Mouse (Mus musculus) CH12.LX (cell line): ENCODE data around the gene Ncln. TPM values are rescaled to one million over a fixed set of nuclear protein-coding genes. Genes with fewer than 3 reads are reported as not detected.

Experiments used
- DNase-seq: peaks from one replicate; pipeline ENCODE4 v3.0.0-alpha.2; 2013; ENCODE audit errors: extremely low read depth
- H3K27ac ChIP-seq: 2 replicates; pipeline ENCODE4 v1.5.1; 2012; ENCODE audit warnings: low read depth, mild to moderate bottlenecking, control low read depth, moderate library complexity; ENCODE audit not compliant: insufficient read depth
- H3K27me3 ChIP-seq: replicated peaks from 2 replicates; pipeline ENCODE3; 2012; ENCODE audit warnings: inconsistent platforms
- H3K36me3 ChIP-seq, 2 experiments: replicated peaks in 1 of 2; 2 replicates each; pipeline versions ENCODE3 to v1.6.1; 2012; ENCODE audit warnings: inconsistent platforms in 1 of 2, low read length in 1 of 2, mild to moderate bottlenecking in 1 of 2, mixed read lengths in 1 of 2, moderate library complexity in 1 of 2; ENCODE audit not compliant: control insufficient read depth in 1 of 2, insufficient read depth in 1 of 2
- H3K4me1 ChIP-seq, 2 experiments: 2 replicates each; pipeline ENCODE4 v1.6.1; 2012; ENCODE audit warnings: inconsistent platforms in 1 of 2, moderate library complexity in 1 of 2; ENCODE audit not compliant: insufficient read depth in 2 of 2, control insufficient read depth in 1 of 2
- H3K4me2 ChIP-seq: 2 replicates; pipeline ENCODE4 v1.6.1; 2012; ENCODE audit warnings: low read depth, mild to moderate bottlenecking, control low read depth; ENCODE audit not compliant: poor library complexity, insufficient read depth, severe bottlenecking
- H3K4me3 ChIP-seq, 3 experiments: fragments of 150-350 bp in 1 of 3; sonication (generic) in 1 of 3; replicated peaks in 1 of 3; 2 replicates each; pipeline versions ENCODE3 to v1.5.1; 2011 to 2012; ENCODE audit warnings: low read depth in 2 of 3, low read length in 2 of 3, mild to moderate bottlenecking in 2 of 3, moderate library complexity in 2 of 3, control low read depth in 1 of 3, improper control_type of control experiment in 1 of 3, inconsistent platforms in 1 of 3, mixed read lengths in 1 of 3; ENCODE audit not compliant: poor library complexity in 1 of 3
- H3K79me2 ChIP-seq: replicated peaks from 2 replicates; pipeline ENCODE4 v1.6.1; 2012; ENCODE audit warnings: mild to moderate bottlenecking, moderate library complexity; ENCODE audit not compliant: control insufficient read depth, poor library complexity, insufficient read depth, severe bottlenecking; ENCODE audit errors: extremely low read depth
- H3K9ac ChIP-seq: 2 replicates; pipeline ENCODE4 v1.6.1; 2012; ENCODE audit warnings: low read depth, mild to moderate bottlenecking, control low read depth, moderate library complexity; ENCODE audit not compliant: insufficient read depth
- H3K9me3 ChIP-seq: replicated peaks from 2 replicates; pipeline ENCODE3; 2012; ENCODE audit warnings: low read length, inconsistent platforms, mixed read lengths
- BHLHE40 ChIP-seq: IDR thresholded peaks from 2 replicates; pipeline ENCODE4 v1.6.1; 2011; ENCODE audit warnings: mild to moderate bottlenecking, low read depth, low read length, improper control_type of control experiment
- CHD1 ChIP-seq: IDR thresholded peaks from 2 replicates; pipeline ENCODE4 v1.6.1; 2012; ENCODE audit warnings: low read depth, low read length, improper control_type of control experiment, inconsistent platforms
- CTCF ChIP-seq, 2 experiments: IDR thresholded peaks in 1 of 2; conservative IDR thresholded peaks in 1 of 2; 2 replicates each; pipeline ENCODE4 v1.5.1; 2011 to 2012; ENCODE audit warnings: low read depth in 2 of 2, low read length in 2 of 2, improper control_type of control experiment in 1 of 2, inconsistent platforms in 1 of 2, mild to moderate bottlenecking in 1 of 2, moderate library complexity in 1 of 2
- E2F4 ChIP-seq: IDR thresholded peaks from 2 replicates; pipeline ENCODE4 v1.6.1; 2011; ENCODE audit warnings: low read depth, low read length, improper control_type of control experiment; ENCODE audit not compliant: insufficient replicate concordance
- ELF1 ChIP-seq: IDR thresholded peaks from 2 replicates; pipeline ENCODE4 v1.6.1; 2014; ENCODE audit warnings: low read depth, mild to moderate bottlenecking, inconsistent platforms, low read length, improper control_type of control experiment
- EP300 ChIP-seq: IDR thresholded peaks from 2 replicates; pipeline ENCODE4 v1.6.1; 2011; ENCODE audit warnings: low read length, improper control_type of control experiment
- ETS1 ChIP-seq: conservative IDR thresholded peaks from 2 replicates; pipeline ENCODE4 v1.6.1; 2012; ENCODE audit warnings: low read depth, mild to moderate bottlenecking, inconsistent platforms, low read length, improper control_type of control experiment, moderate library complexity
- GABPA ChIP-seq: IDR thresholded peaks from 2 replicates; pipeline ENCODE4 v1.6.1; 2012; ENCODE audit warnings: low read depth, low read length, improper control_type of control experiment, inconsistent platforms; ENCODE audit not compliant: insufficient replicate concordance
- HCFC1 ChIP-seq: IDR thresholded peaks from 2 replicates; pipeline ENCODE4 v1.6.1; 2012; ENCODE audit warnings: low read depth, mild to moderate bottlenecking, inconsistent platforms, low read length, improper control_type of control experiment
- IRF4 ChIP-seq: IDR thresholded peaks from 2 replicates; pipeline ENCODE4 v1.6.1; 2014; ENCODE audit warnings: low read depth, mild to moderate bottlenecking, inconsistent platforms, low read length, improper control_type of control experiment
- KAT2A ChIP-seq: IDR thresholded peaks from 2 replicates; pipeline ENCODE4 v1.6.1; 2012; ENCODE audit warnings: low read length, improper control_type of control experiment, inconsistent platforms; ENCODE audit not compliant: insufficient replicate concordance
- MAX ChIP-seq: IDR thresholded peaks from 2 replicates; pipeline ENCODE4 v1.6.1; 2011; ENCODE audit warnings: low read length, improper control_type of control experiment
- MAZ ChIP-seq: IDR thresholded peaks from 2 replicates; pipeline ENCODE4 v1.6.1; 2012; ENCODE audit warnings: low read depth, mild to moderate bottlenecking, inconsistent platforms, low read length, improper control_type of control experiment, moderate library complexity
- MEF2A ChIP-seq: IDR thresholded peaks from 2 replicates; pipeline ENCODE4 v1.6.1; 2014; ENCODE audit warnings: low read depth, mild to moderate bottlenecking, inconsistent platforms, low read length, improper control_type of control experiment, borderline replicate concordance
- MXI1 ChIP-seq: IDR thresholded peaks from 2 replicates; pipeline ENCODE4 v1.6.1; 2011; ENCODE audit warnings: mild to moderate bottlenecking, low read depth, low read length, improper control_type of control experiment
- MYC ChIP-seq: IDR thresholded peaks from 2 replicates; pipeline ENCODE4 v1.6.1; 2011; ENCODE audit warnings: low read depth, mild to moderate bottlenecking, improper control_type of control experiment, low read length
- NELFE ChIP-seq: IDR thresholded peaks from 2 replicates; pipeline ENCODE4 v1.6.1; 2011; ENCODE audit warnings: low read depth, low read length, improper control_type of control experiment
- NRF1 ChIP-seq: IDR thresholded peaks from 2 replicates; pipeline ENCODE4 v1.6.1; 2014; ENCODE audit warnings: low read depth, mild to moderate bottlenecking, inconsistent platforms, low read length, improper control_type of control experiment, moderate library complexity
- POLR2AphosphoS2 ChIP-seq: IDR thresholded peaks from 2 replicates; pipeline ENCODE4 v1.6.1; 2011; ENCODE audit warnings: low read depth, low read length, improper control_type of control experiment
- RAD21 ChIP-seq: IDR thresholded peaks from 2 replicates; pipeline ENCODE4 v1.6.1; 2011; ENCODE audit warnings: low read depth, mild to moderate bottlenecking, low read length, improper control_type of control experiment, moderate library complexity
- SIN3A ChIP-seq: IDR thresholded peaks from 2 replicates; pipeline ENCODE4 v1.6.1; 2012; ENCODE audit warnings: low read length, improper control_type of control experiment, inconsistent platforms
- SMC3 ChIP-seq: IDR thresholded peaks from 2 replicates; pipeline ENCODE4 v1.6.1; 2011; ENCODE audit warnings: low read depth, low read length, improper control_type of control experiment
- TCF12 ChIP-seq: IDR thresholded peaks from 2 replicates; pipeline ENCODE4 v1.6.1; 2014; ENCODE audit warnings: low read depth, mild to moderate bottlenecking, inconsistent platforms, low read length, improper control_type of control experiment
- USF1 ChIP-seq: IDR thresholded peaks from 2 replicates; pipeline ENCODE4 v1.6.1; 2014; ENCODE audit warnings: low read depth, mild to moderate bottlenecking, inconsistent platforms, low read length, improper control_type of control experiment
- USF2 ChIP-seq: conservative IDR thresholded peaks from 2 replicates; pipeline ENCODE4 v1.6.1; 2011; ENCODE audit warnings: low read depth, low read length, improper control_type of control experiment
- ZC3H11A ChIP-seq: IDR thresholded peaks from 2 replicates; pipeline ENCODE4 v1.6.1; 2012; ENCODE audit warnings: low read depth, mild to moderate bottlenecking, inconsistent platforms, low read length, improper control_type of control experiment
- ZKSCAN1 ChIP-seq: IDR thresholded peaks from 2 replicates; pipeline ENCODE4 v1.6.1; 2012; ENCODE audit warnings: low read depth, inconsistent platforms, low read length, improper control_type of control experiment, borderline replicate concordance
- ZNF384 ChIP-seq: IDR thresholded peaks from 2 replicates; pipeline ENCODE4 v1.6.1; 2012; ENCODE audit warnings: low read depth, low read length, improper control_type of control experiment, inconsistent platforms
- dilution Hi-C: fragments of 300-500 bp; cut with MboI; formaldehyde crosslinking; loops from 2 replicates; pipeline ENCODE4 v1.14.3; 2020; ENCODE audit warnings: low sequenced_read_pairs; ENCODE audit not compliant: extremely low pct_unique_long_range_greater_than_20kb, extremely low pct_ligation_motif_present
- in situ Hi-C: fragments of 300-500 bp; cut with MboI; formaldehyde crosslinking; loops from 3 replicates; pipeline ENCODE4 v1.14.3; 2019; ENCODE audit warnings: low sequenced_read_pairs, low pct_ligation_motif_present, low pct_unique_long_range_greater_than_20kb, mixed read lengths
- polyA plus RNA-seq: library from polyadenylated mRNA; unstranded; fragments of >175 nt; gene quantifications from 2 replicates; pipeline ENCODE4 v1.2.1, GENCODE M21; 2012; ENCODE audit warnings: low read depth; ENCODE audit not compliant: insufficient read length
- total RNA-seq, 2 experiments: library from RNA; depleted of rRNA; stranded (reverse); fragments of 300-350 nt in 1 of 2; fragments of >200 nt in 1 of 2; gene quantifications; 2 replicates each; pipeline ENCODE4 v1.2.3; 2012 to 2014

Gene Ncln
- total and polyA plus RNA-seq, 3 experiments: 41.5 to 99.5 (median 89.5) TPM

GRCm38 (mm10) chr10:81534826-81535225 lies 38.6 kb upstream of the Ncln start:
- peaks cover 9 to 45% of the 10 kb centered on the region in 2 experiments for H3K4me1 ChIP-seq
- H3K36me3 ChIP-seq: peaks cover 38 to 91% of the 10 kb centered on the region in 2 experiments
- in situ Hi-C loops (loop anchor here (5.0 kb wide), 2 partner anchors 38 to 153 kb away; partner anchors contain the start of genes Dohh, Gm48551 and Ncln), dilution Hi-C loops (no loop called here)
- no peak for TF ChIP-seq IRF4
- TF ChIP-seq SIN3A: no peak
- TF ChIP-seq NRF1: no peak
- no peak for TF ChIP-seq ZNF384
- TF ChIP-seq MYC: no peak
- TF ChIP-seq CHD1: no peak
- TF ChIP-seq ZKSCAN1: no peak
- no peak for TF ChIP-seq BHLHE40
- TF ChIP-seq USF1: no peak
- TF ChIP-seq MAZ: no peak
- no peak overlapping the region for H3K27ac ChIP-seq
- H3K9me3 ChIP-seq: no peaks in the 10 kb centered on the region
- no peaks in the 10 kb centered on the region for H3K27me3 ChIP-seq
- H3K4me3 ChIP-seq: no peak overlapping the region
- no peak overlapping the region for H3K9ac ChIP-seq
- no peak for DNase-seq
- no peaks in the 10 kb centered on the region for H3K79me2 ChIP-seq
- H3K4me2 ChIP-seq: no peak overlapping the region

DNA sequence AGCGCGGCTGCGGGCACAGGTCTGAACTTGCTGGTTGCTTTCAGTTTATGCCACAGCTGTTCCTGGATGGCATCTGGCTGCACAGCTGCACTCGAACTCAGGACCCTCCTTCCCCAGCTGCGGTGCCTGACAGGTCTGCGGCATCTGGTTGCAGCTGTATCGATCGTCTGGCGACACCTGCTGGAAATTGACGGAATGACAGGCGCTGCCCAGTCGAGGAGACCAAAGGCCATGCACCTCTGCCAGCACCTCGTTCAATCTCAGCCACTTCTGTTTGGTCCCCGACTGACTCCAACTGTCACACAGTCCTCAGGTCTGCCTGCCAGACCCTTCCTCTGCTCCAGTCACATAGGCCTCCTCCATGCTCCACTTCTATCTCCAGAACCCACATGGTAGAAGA lies 30.6 kb upstream of the Ncln start:
- H3K36me3 ChIP-seq: peaks cover 25 to 36% of the 10 kb centered on the region in 2 experiments
- TF ChIP-seq MXI1 (no peak), CTCF (conservative IDR thresholded peaks at IDR 0.05 in 1 of 2, IDR thresholded peaks at IDR 0.05 in 1 of 2; ENCODE audit: low read depth in 2 of 2, low read length in 2 of 2) (peak; percentile 97 to 99), HCFC1 (no peak; the same call in 1 of the 2 replicates), USF2 (no peak), EP300 (no peak), SMC3 (peak; percentile 97), POLR2AphosphoS2 (no peak), NELFE (peak; percentile 9; the same call in 1 of the 2 replicates), GABPA (no peak), RAD21 (peak; percentile 98), E2F4 (no peak), TCF12 (peak; percentile 94), SIN3A (peak; percentile 68), MEF2A (peak; percentile 62; the same call in 1 of the 2 replicates), MAX (0 out of 2 replicates have a peak, but pooled peaks have one; percentile 54), ZC3H11A (peak; percentile 75), ELF1 (peak; percentile 36; the same call in 1 of the 2 replicates), NRF1 (0 out of 2 replicates have a peak, but pooled peaks have one; percentile 20), KAT2A (no peak), ETS1 (no peak), IRF4 (peak; percentile 61; the same call in 1 of the 2 replicates)
- no peaks in the 10 kb centered on the region for H3K9me3 ChIP-seq
- H3K9ac ChIP-seq: no peak overlapping the region
- H3K27ac ChIP-seq: no peak overlapping the region
- H3K4me2 ChIP-seq: no peak overlapping the region
- H3K27me3 ChIP-seq: peaks cover 4% of the 10 kb centered on the region
- H3K4me3 ChIP-seq: no peak overlapping the region
- no peaks in the 10 kb centered on the region for H3K79me2 ChIP-seq
- DNase-seq: peak; percentile 80
- in situ Hi-C loops: no loop called here
- H3K4me1 ChIP-seq: peaks cover 8 to 29% of the 10 kb centered on the region in 2 experiments
- dilution Hi-C loops: no loop called here
